Mouse (Mus musculus) CH12.LX (cell line): ENCODE data around the gene Zfyve9. TPM values are rescaled to one million over a fixed set of nuclear protein-coding genes. Genes with fewer than 3 reads are reported as not detected.
A peak's percentile ranks its signal among the peaks of the same experiment; 100 is the strongest.

Experiments
- DNase-seq: peaks from one replicate; pipeline ENCODE4 v3.0.0-alpha.2; 2013; ENCODE audit errors: extremely low read depth
- H3K27ac ChIP-seq: 2 replicates; pipeline ENCODE4 v1.5.1; 2012; ENCODE audit warnings: low read depth, mild to moderate bottlenecking, control low read depth, moderate library complexity; ENCODE audit not compliant: insufficient read depth
- H3K27me3 ChIP-seq: replicated peaks from 2 replicates; pipeline ENCODE3; 2012; ENCODE audit warnings: inconsistent platforms
- H3K36me3 ChIP-seq, 2 experiments: replicated peaks in 1 of 2; 2 replicates each; pipeline versions ENCODE3 to v1.6.1; 2012; ENCODE audit warnings: inconsistent platforms in 1 of 2, low read length in 1 of 2, mild to moderate bottlenecking in 1 of 2, mixed read lengths in 1 of 2, moderate library complexity in 1 of 2; ENCODE audit not compliant: control insufficient read depth in 1 of 2, insufficient read depth in 1 of 2
- H3K4me1 ChIP-seq, 2 experiments: 2 replicates each; pipeline ENCODE4 v1.6.1; 2012; ENCODE audit warnings: inconsistent platforms in 1 of 2, moderate library complexity in 1 of 2; ENCODE audit not compliant: insufficient read depth in 2 of 2, control insufficient read depth in 1 of 2
- H3K4me2 ChIP-seq: 2 replicates; pipeline ENCODE4 v1.6.1; 2012; ENCODE audit warnings: low read depth, mild to moderate bottlenecking, control low read depth; ENCODE audit not compliant: poor library complexity, insufficient read depth, severe bottlenecking
- H3K4me3 ChIP-seq, 3 experiments: fragments of 150-350 bp in 1 of 3; sonication (generic) in 1 of 3; replicated peaks in 1 of 3; 2 replicates each; pipeline versions ENCODE3 to v1.5.1; 2011 to 2012; ENCODE audit warnings: low read depth in 2 of 3, low read length in 2 of 3, mild to moderate bottlenecking in 2 of 3, moderate library complexity in 2 of 3, control low read depth in 1 of 3, improper control_type of control experiment in 1 of 3, inconsistent platforms in 1 of 3, mixed read lengths in 1 of 3; ENCODE audit not compliant: poor library complexity in 1 of 3
- H3K79me2 ChIP-seq: replicated peaks from 2 replicates; pipeline ENCODE4 v1.6.1; 2012; ENCODE audit warnings: mild to moderate bottlenecking, moderate library complexity; ENCODE audit not compliant: control insufficient read depth, poor library complexity, insufficient read depth, severe bottlenecking; ENCODE audit errors: extremely low read depth
- H3K9ac ChIP-seq: 2 replicates; pipeline ENCODE4 v1.6.1; 2012; ENCODE audit warnings: low read depth, mild to moderate bottlenecking, control low read depth, moderate library complexity; ENCODE audit not compliant: insufficient read depth
- H3K9me3 ChIP-seq: replicated peaks from 2 replicates; pipeline ENCODE3; 2012; ENCODE audit warnings: low read length, inconsistent platforms, mixed read lengths
- BHLHE40 ChIP-seq: IDR thresholded peaks from 2 replicates; pipeline ENCODE4 v1.6.1; 2011; ENCODE audit warnings: mild to moderate bottlenecking, low read depth, low read length, improper control_type of control experiment
- CHD2 ChIP-seq: IDR thresholded peaks from 2 replicates; pipeline ENCODE4 v1.6.1; 2011; ENCODE audit warnings: low read length, improper control_type of control experiment
- CTCF ChIP-seq, 2 experiments: IDR thresholded peaks in 1 of 2; conservative IDR thresholded peaks in 1 of 2; 2 replicates each; pipeline ENCODE4 v1.5.1; 2011 to 2012; ENCODE audit warnings: low read depth in 2 of 2, low read length in 2 of 2, improper control_type of control experiment in 1 of 2, inconsistent platforms in 1 of 2, mild to moderate bottlenecking in 1 of 2, moderate library complexity in 1 of 2
- E2F4 ChIP-seq: IDR thresholded peaks from 2 replicates; pipeline ENCODE4 v1.6.1; 2011; ENCODE audit warnings: low read depth, low read length, improper control_type of control experiment; ENCODE audit not compliant: insufficient replicate concordance
- ELF1 ChIP-seq: IDR thresholded peaks from 2 replicates; pipeline ENCODE4 v1.6.1; 2014; ENCODE audit warnings: low read depth, mild to moderate bottlenecking, inconsistent platforms, low read length, improper control_type of control experiment
- EP300 ChIP-seq: IDR thresholded peaks from 2 replicates; pipeline ENCODE4 v1.6.1; 2011; ENCODE audit warnings: low read length, improper control_type of control experiment
- ETS1 ChIP-seq: conservative IDR thresholded peaks from 2 replicates; pipeline ENCODE4 v1.6.1; 2012; ENCODE audit warnings: low read depth, mild to moderate bottlenecking, inconsistent platforms, low read length, improper control_type of control experiment, moderate library complexity
- GABPA ChIP-seq: IDR thresholded peaks from 2 replicates; pipeline ENCODE4 v1.6.1; 2012; ENCODE audit warnings: low read depth, low read length, improper control_type of control experiment, inconsistent platforms; ENCODE audit not compliant: insufficient replicate concordance
- HCFC1 ChIP-seq: IDR thresholded peaks from 2 replicates; pipeline ENCODE4 v1.6.1; 2012; ENCODE audit warnings: low read depth, mild to moderate bottlenecking, inconsistent platforms, low read length, improper control_type of control experiment
- IRF4 ChIP-seq: IDR thresholded peaks from 2 replicates; pipeline ENCODE4 v1.6.1; 2014; ENCODE audit warnings: low read depth, mild to moderate bottlenecking, inconsistent platforms, low read length, improper control_type of control experiment
- JUN ChIP-seq: IDR thresholded peaks from 2 replicates; pipeline ENCODE4 v1.6.1; 2011; ENCODE audit warnings: low read depth, mild to moderate bottlenecking, low read length, improper control_type of control experiment, moderate library complexity; ENCODE audit not compliant: insufficient read depth
- JUND ChIP-seq: conservative IDR thresholded peaks from 2 replicates; pipeline ENCODE4 v1.6.1; 2011; ENCODE audit warnings: low read depth, low read length, improper control_type of control experiment
- KAT2A ChIP-seq: IDR thresholded peaks from 2 replicates; pipeline ENCODE4 v1.6.1; 2012; ENCODE audit warnings: low read length, improper control_type of control experiment, inconsistent platforms; ENCODE audit not compliant: insufficient replicate concordance
- MAFK ChIP-seq: IDR thresholded peaks from 2 replicates; pipeline ENCODE4 v1.6.1; 2011; ENCODE audit warnings: low read length, improper control_type of control experiment; ENCODE audit not compliant: insufficient replicate concordance
- MAX ChIP-seq: IDR thresholded peaks from 2 replicates; pipeline ENCODE4 v1.6.1; 2011; ENCODE audit warnings: low read length, improper control_type of control experiment
- MAZ ChIP-seq: IDR thresholded peaks from 2 replicates; pipeline ENCODE4 v1.6.1; 2012; ENCODE audit warnings: low read depth, mild to moderate bottlenecking, inconsistent platforms, low read length, improper control_type of control experiment, moderate library complexity
- MEF2A ChIP-seq: IDR thresholded peaks from 2 replicates; pipeline ENCODE4 v1.6.1; 2014; ENCODE audit warnings: low read depth, mild to moderate bottlenecking, inconsistent platforms, low read length, improper control_type of control experiment, borderline replicate concordance
- MXI1 ChIP-seq: IDR thresholded peaks from 2 replicates; pipeline ENCODE4 v1.6.1; 2011; ENCODE audit warnings: mild to moderate bottlenecking, low read depth, low read length, improper control_type of control experiment
- MYC ChIP-seq: IDR thresholded peaks from 2 replicates; pipeline ENCODE4 v1.6.1; 2011; ENCODE audit warnings: low read depth, mild to moderate bottlenecking, improper control_type of control experiment, low read length
- NRF1 ChIP-seq: IDR thresholded peaks from 2 replicates; pipeline ENCODE4 v1.6.1; 2014; ENCODE audit warnings: low read depth, mild to moderate bottlenecking, inconsistent platforms, low read length, improper control_type of control experiment, moderate library complexity
- POLR2AphosphoS2 ChIP-seq: IDR thresholded peaks from 2 replicates; pipeline ENCODE4 v1.6.1; 2011; ENCODE audit warnings: low read depth, low read length, improper control_type of control experiment
- RAD21 ChIP-seq: IDR thresholded peaks from 2 replicates; pipeline ENCODE4 v1.6.1; 2011; ENCODE audit warnings: low read depth, mild to moderate bottlenecking, low read length, improper control_type of control experiment, moderate library complexity
- RCOR1 ChIP-seq: conservative IDR thresholded peaks from 2 replicates; pipeline ENCODE4 v1.6.1; 2012; ENCODE audit warnings: low read depth, mild to moderate bottlenecking, inconsistent platforms, low read length, improper control_type of control experiment
- SMC3 ChIP-seq: IDR thresholded peaks from 2 replicates; pipeline ENCODE4 v1.6.1; 2011; ENCODE audit warnings: low read depth, low read length, improper control_type of control experiment
- TBP ChIP-seq: conservative IDR thresholded peaks from 2 replicates; pipeline ENCODE4 v1.6.1; 2011; ENCODE audit warnings: low read depth, low read length, improper control_type of control experiment
- UBTF ChIP-seq: IDR thresholded peaks from 2 replicates; pipeline ENCODE4 v1.6.1; 2012; ENCODE audit warnings: low read depth, mild to moderate bottlenecking, inconsistent platforms, low read length, improper control_type of control experiment, moderate library complexity
- USF1 ChIP-seq: IDR thresholded peaks from 2 replicates; pipeline ENCODE4 v1.6.1; 2014; ENCODE audit warnings: low read depth, mild to moderate bottlenecking, inconsistent platforms, low read length, improper control_type of control experiment
- USF2 ChIP-seq: conservative IDR thresholded peaks from 2 replicates; pipeline ENCODE4 v1.6.1; 2011; ENCODE audit warnings: low read depth, low read length, improper control_type of control experiment
- ZC3H11A ChIP-seq: IDR thresholded peaks from 2 replicates; pipeline ENCODE4 v1.6.1; 2012; ENCODE audit warnings: low read depth, mild to moderate bottlenecking, inconsistent platforms, low read length, improper control_type of control experiment
- ZMIZ1 ChIP-seq: IDR thresholded peaks from 2 replicates; pipeline ENCODE4 v1.6.1; 2012; ENCODE audit warnings: low read depth, mild to moderate bottlenecking, inconsistent platforms, low read length, improper control_type of control experiment
- ZNF384 ChIP-seq: IDR thresholded peaks from 2 replicates; pipeline ENCODE4 v1.6.1; 2012; ENCODE audit warnings: low read depth, low read length, improper control_type of control experiment, inconsistent platforms
- dilution Hi-C: fragments of 300-500 bp; cut with MboI; formaldehyde crosslinking; loops from 2 replicates; pipeline ENCODE4 v1.14.3; 2020; ENCODE audit warnings: low sequenced_read_pairs; ENCODE audit not compliant: extremely low pct_unique_long_range_greater_than_20kb, extremely low pct_ligation_motif_present
- in situ Hi-C: fragments of 300-500 bp; cut with MboI; formaldehyde crosslinking; loops from 3 replicates; pipeline ENCODE4 v1.14.3; 2019; ENCODE audit warnings: low sequenced_read_pairs, low pct_ligation_motif_present, low pct_unique_long_range_greater_than_20kb, mixed read lengths
- polyA plus RNA-seq: library from polyadenylated mRNA; unstranded; fragments of >175 nt; gene quantifications from 2 replicates; pipeline ENCODE4 v1.2.1, GENCODE M21; 2012; ENCODE audit warnings: low read depth; ENCODE audit not compliant: insufficient read length
- total RNA-seq, 2 experiments: library from RNA; depleted of rRNA; stranded (reverse); fragments of 300-350 nt in 1 of 2; fragments of >200 nt in 1 of 2; gene quantifications; 2 replicates each; pipeline ENCODE4 v1.2.3; 2012 to 2014

The Zfyve9 gene
- total and polyA plus RNA-seq, 3 experiments, result 0.83 to 2.8 (median 1.6) TPM

DNA sequence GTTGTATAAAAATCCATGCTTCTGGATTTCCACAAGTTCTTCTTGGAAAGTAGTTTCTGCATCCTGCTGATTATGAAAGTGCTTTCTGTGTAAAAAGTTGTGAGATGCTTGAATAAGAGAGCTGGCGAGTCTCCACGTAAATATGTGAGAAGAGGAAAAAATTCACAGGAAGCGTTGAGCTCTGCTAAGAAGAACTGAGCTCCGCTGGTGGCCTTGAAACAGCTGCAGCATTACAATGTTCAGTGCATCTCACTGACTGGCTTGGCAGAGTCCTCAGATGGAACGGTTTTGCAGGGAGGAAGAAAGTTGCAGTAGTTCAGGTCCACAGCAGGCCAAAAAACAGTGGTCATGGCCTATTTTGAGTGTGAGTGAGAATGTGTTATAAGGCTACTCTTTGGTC lies 72.4 kb downstream of the Zfyve9 start:
- no peak overlapping the region for H3K4me2 ChIP-seq
- dilution Hi-C loops, result no loop called here
- TF ChIP-seq KAT2A (no peak), MAZ (no peak), MXI1 (no peak), USF2 (no peak), IRF4 (no peak), ELF1 (no peak), ETS1 (no peak)
- H3K4me3 ChIP-seq, result no peak overlapping the region
- no peaks in the 10 kb centered on the region for H3K4me1 ChIP-seq
- no peaks in the 10 kb centered on the region for H3K79me2 ChIP-seq
- no peak overlapping the region for H3K27ac ChIP-seq
- no peak overlapping the region for H3K9ac ChIP-seq
- no peaks in the 10 kb centered on the region for H3K27me3 ChIP-seq
- H3K9me3 ChIP-seq, result no peaks in the 10 kb centered on the region
- no peaks in the 10 kb centered on the region for H3K36me3 ChIP-seq
- no peak for DNase-seq
- in situ Hi-C loops, result no loop called here

- no peak overlapping the region for H3K4me3 ChIP-seq
- H3K27me3 ChIP-seq, result no peaks in the 10 kb centered on the region
- no peaks in the 10 kb centered on the region for H3K4me1 ChIP-seq
- no peak overlapping the region for H3K27ac ChIP-seq
- no peaks in the 10 kb centered on the region for H3K9me3 ChIP-seq
- peak; percentile 54 for DNase-seq
- no peak overlapping the region for H3K4me2 ChIP-seq
- in situ Hi-C loops (loop anchor here (5.0 to 10.0 kb wide), 3 partner anchors 88 to 288 kb away; partner anchors contain the start of gene Zfyve9), dilution Hi-C loops (no loop called here)
- no peaks in the 10 kb centered on the region for H3K36me3 ChIP-seq
- no peaks in the 10 kb centered on the region for H3K79me2 ChIP-seq
- TF ChIP-seq SMC3 (peak; percentile 69), GABPA (no peak), TBP (no peak), ZMIZ1 (no peak), E2F4 (no peak), JUND (no peak), USF1 (no peak), ELF1 (no peak), MAFK (no peak), USF2 (no peak), ZC3H11A (peak; percentile 12; the same call in 1 of the 2 replicates), UBTF (no peak), KAT2A (no peak), RCOR1 (no peak), MXI1 (no peak), BHLHE40 (no peak), MAZ (no peak), NRF1 (no peak), MYC (peak; percentile 81), JUN (no peak), MEF2A (no peak), MAX (peak; percentile 62), RAD21 (peak; percentile 90), HCFC1 (no peak), EP300 (no peak), CTCF (conservative IDR thresholded peaks at IDR 0.05 in 1 of 2, IDR thresholded peaks at IDR 0.05 in 1 of 2; ENCODE audit: low read depth in 2 of 2, low read length in 2 of 2) (peak; percentile 80 to 87), ZNF384 (no peak), POLR2AphosphoS2 (no peak), CHD2 (no peak)
- TF ChIP-seq, all 38 proteins: peak for 6
- no peak overlapping the region for H3K9ac ChIP-seq
Measured at GRCm38 (mm10) chr4:108696934-108697333, 83.7 kb downstream of the Zfyve9 start.
